Mouse (Mus musculus) E14TG2a.4 (cell line): ENCODE results near the gene Trpc4ap.

Source experiments
- H3K27me3 ChIP-seq: 2 replicates; pipeline ENCODE4 v1.6.1; 2014; ENCODE audit warnings: low read length, control low read depth; ENCODE audit not compliant: insufficient read depth
- H3K36me3 ChIP-seq: 2 replicates; pipeline ENCODE4 v1.6.1; 2014; ENCODE audit warnings: low read length, control low read depth; ENCODE audit not compliant: insufficient read depth
- H3K4me1 ChIP-seq: replicated peaks from 2 replicates; pipeline ENCODE4 v1.6.1; 2014; ENCODE audit warnings: low read depth, low read length, control low read depth
- H3K4me3 ChIP-seq: replicated peaks from 2 replicates; pipeline ENCODE4 v1.5.1; 2014; ENCODE audit warnings: mild to moderate bottlenecking, low read length
- H3K9me3 ChIP-seq: 2 replicates; pipeline ENCODE4 v1.6.1; 2014; ENCODE audit warnings: low read length, control low read depth
- CTCF ChIP-seq: conservative IDR thresholded peaks from 2 replicates; pipeline ENCODE4 v1.5.1; 2014; ENCODE audit warnings: low read length
- NANOG ChIP-seq: IDR thresholded peaks from 2 replicates; pipeline ENCODE4 v1.6.1; 2014; ENCODE audit warnings: borderline replicate concordance, low read length, mixed read lengths
- POU5F1 ChIP-seq: IDR thresholded peaks from 2 replicates; pipeline ENCODE4 v1.6.1; 2014; ENCODE audit warnings: low read length, borderline replicate concordance

Trpc4ap gene

GRCm38 (mm10) chr2:155683137-155683536 lies 9.0 kb downstream of the Trpc4ap start:
- Histone ChIP-seq H3K27me3 (no peaks in the 10 kb centered on the region), H3K4me1 (peaks cover 9% of the 10 kb centered on the region; the same call in 1 of the 2 replicates), H3K9me3 (no peaks in the 10 kb centered on the region), H3K4me3 (no peak overlapping the region), H3K36me3 (no peaks in the 10 kb centered on the region; the same call in 1 of the 2 replicates)
- TF ChIP-seq NANOG (no peak), POU5F1 (no peak), CTCF (no peak)

- Histone ChIP-seq H3K4me3 (no peak overlapping the region), H3K36me3 (no peaks in the 10 kb centered on the region), H3K9me3 (no peaks in the 10 kb centered on the region), H3K27me3 (no peaks in the 10 kb centered on the region), H3K4me1 (peaks cover 6% of the 10 kb centered on the region; the same call in 1 of the 2 replicates)
- no peak for TF ChIP-seq NANOG
- TF ChIP-seq POU5F1, result no peak
- TF ChIP-seq CTCF, result no peak
Observed at GRCm38 (mm10) chr2:155681874-155682273, 10.3 kb downstream of the Trpc4ap start.

GRCm38 (mm10) chr2:155681194-155681593 lies 11.0 kb downstream of the Trpc4ap start:
- Histone ChIP-seq H3K36me3 (no peaks in the 10 kb centered on the region), H3K4me1 (peaks cover 6% of the 10 kb centered on the region; the same call in 1 of the 2 replicates), H3K27me3 (no peaks in the 10 kb centered on the region), H3K9me3 (no peaks in the 10 kb centered on the region), H3K4me3 (no peak overlapping the region)
- no peak for TF ChIP-seq CTCF
- TF ChIP-seq NANOG, result no peak
- TF ChIP-seq POU5F1, result no peak

- TF ChIP-seq CTCF, result no peak
- H3K36me3 ChIP-seq, result no peaks in the 10 kb centered on the region
- no peak overlapping the region for H3K4me3 ChIP-seq
- H3K27me3 ChIP-seq, result no peaks in the 10 kb centered on the region
- peaks cover 6% of the 10 kb centered on the region; the same call in 1 of the 2 replicates for H3K4me1 ChIP-seq
- no peaks in the 10 kb centered on the region for H3K9me3 ChIP-seq
Observed at GRCm38 (mm10) chr2:155680591-155680990, 11.6 kb downstream of the Trpc4ap start.

- TF ChIP-seq CTCF (no peak), NANOG (no peak), POU5F1 (no peak)
- Histone ChIP-seq H3K4me3 (no peak overlapping the region), H3K27me3 (no peaks in the 10 kb centered on the region), H3K4me1 (peaks cover 6% of the 10 kb centered on the region; the same call in 1 of the 2 replicates), H3K36me3 (no peaks in the 10 kb centered on the region), H3K9me3 (no peaks in the 10 kb centered on the region)
Observed at GRCm38 (mm10) chr2:155679586-155680110, 12.5 kb downstream of the Trpc4ap start.

GRCm38 (mm10) chr2:155675118-155675517 lies 17.1 kb downstream of the Trpc4ap start:
- Histone ChIP-seq H3K4me1 (no peaks in the 10 kb centered on the region; the same call in 1 of the 2 replicates), H3K9me3 (no peaks in the 10 kb centered on the region), H3K27me3 (no peaks in the 10 kb centered on the region), H3K4me3 (no peak overlapping the region), H3K36me3 (peaks cover 22% of the 10 kb centered on the region)
- TF ChIP-seq CTCF, result no peak

GRCm38 (mm10) chr2:155673546-155673945 lies 18.6 kb downstream of the Trpc4ap start:
- no peak overlapping the region for H3K4me3 ChIP-seq
- TF ChIP-seq POU5F1, result no peak
- peak; percentile 58 for TF ChIP-seq CTCF
- H3K36me3 ChIP-seq, result peaks cover 22% of the 10 kb centered on the region
- no peaks in the 10 kb centered on the region for H3K9me3 ChIP-seq
- no peaks in the 10 kb centered on the region for H3K4me1 ChIP-seq
- H3K27me3 ChIP-seq, result no peaks in the 10 kb centered on the region

- TF ChIP-seq POU5F1 (no peak), NANOG (no peak), CTCF (no peak)
- H3K9me3 ChIP-seq, result no peaks in the 10 kb centered on the region
Observed at GRCm38 (mm10) chr2:155671236-155671635, 20.9 kb downstream of the Trpc4ap start.

GRCm38 (mm10) chr2:155668461-155668860 lies 23.7 kb downstream of the Trpc4ap start:
- Histone ChIP-seq H3K36me3 (peaks cover 35% of the 10 kb centered on the region), H3K4me1 (peaks cover 9% of the 10 kb centered on the region), H3K4me3 (no peak overlapping the region), H3K9me3 (no peaks in the 10 kb centered on the region), H3K27me3 (no peaks in the 10 kb centered on the region)
- TF ChIP-seq CTCF, result peak; percentile 63
- no peak for TF ChIP-seq POU5F1
- TF ChIP-seq NANOG, result no peak

More at GRCm38 (mm10) chr2:155671236-155671635, 20.9 kb downstream of the Trpc4ap start:
- Histone ChIP-seq H3K4me3 (no peak overlapping the region), H3K4me1 (no peaks in the 10 kb centered on the region), H3K36me3 (peaks cover 23% of the 10 kb centered on the region), H3K27me3 (no peaks in the 10 kb centered on the region)

- Histone ChIP-seq H3K27me3 (no peaks in the 10 kb centered on the region), H3K4me1 (peaks cover 12% of the 10 kb centered on the region), H3K36me3 (peaks cover 41% of the 10 kb centered on the region), H3K4me3 (no peak overlapping the region), H3K9me3 (no peaks in the 10 kb centered on the region)
- TF ChIP-seq POU5F1, result no peak
- no peak for TF ChIP-seq NANOG
- TF ChIP-seq CTCF, result no peak
Observed at GRCm38 (mm10) chr2:155667881-155668280, 24.3 kb downstream of the Trpc4ap start.
